Mouse (Mus musculus) hindbrain, embryonic 12.5 days (tissue): ENCODE data around the gene Pif1. TPM values are rescaled to one million over a fixed set of nuclear protein-coding genes. Genes with fewer than 3 reads are reported as not detected.
A peak's percentile ranks its signal among the peaks of the same experiment; 100 is the strongest.

Experiments used
- ATAC-seq: fragments of 200-750 bp; cut with Nextera tagmentation; 2 replicates; pipeline ENCODE4 v1.8.0; 2017; ENCODE audit warnings: moderate TSS enrichment; ENCODE audit not compliant: low FRiP score
- H3K27ac ChIP-seq: fragments of 300-500 bp; sonication (generic); 2 replicates; pipeline ENCODE4 v1.5.1; 2016; ENCODE audit warnings: mild to moderate bottlenecking
- H3K27me3 ChIP-seq: fragments of 300-500 bp; sonication (generic); 2 replicates; pipeline ENCODE4 v1.6.1; 2016; ENCODE audit warnings: mild to moderate bottlenecking
- H3K36me3 ChIP-seq: fragments of 300-500 bp; sonication (generic); 2 replicates; pipeline ENCODE4 v1.6.1; 2016; ENCODE audit warnings: mild to moderate bottlenecking
- H3K4me1 ChIP-seq: fragments of 300-500 bp; sonication (generic); 2 replicates; pipeline ENCODE4 v1.6.1; 2016
- H3K4me2 ChIP-seq: fragments of 300-500 bp; sonication (generic); replicated peaks from 2 replicates; pipeline ENCODE4 v1.6.1; 2016; ENCODE audit warnings: mild to moderate bottlenecking
- H3K4me3 ChIP-seq: fragments of 300-500 bp; sonication (generic); 2 replicates; pipeline ENCODE4 v1.5.1; 2016; ENCODE audit warnings: mild to moderate bottlenecking
- H3K9ac ChIP-seq: fragments of 300-500 bp; sonication (generic); 2 replicates; pipeline ENCODE4 v1.6.1; 2016; ENCODE audit warnings: mild to moderate bottlenecking, moderate library complexity
- H3K9me3 ChIP-seq: fragments of 300-500 bp; sonication (generic); replicated peaks from 2 replicates; pipeline ENCODE4 v1.6.1; 2016; ENCODE audit warnings: mild to moderate bottlenecking
- WGBS: fragments of 180-500 bp; shearing (Covaris S2); methylation state at CpG from one replicate; pipeline ENCODE4 v1.1.7; 2016; 5-methylcytosine and 5-hydroxymethylcytosine counted together
- polyA plus RNA-seq: library from polyadenylated mRNA; unstranded; fragments of >200 nt; fragmentation: Nextera tagmentation; extraction: Ambion mirVana; gene quantifications from 2 replicates; pipeline ENCODE4 v1.2.1, GENCODE M21; 2016

Pif1 gene
- polyA plus RNA-seq, 1 experiment from 2014 or later = 16.5 TPM

GRCm38 (mm10) chr9:65549643-65550042 lies 37.3 kb upstream of the Pif1 start:
- no peaks in the 10 kb centered on the region for H3K27me3 ChIP-seq
- no peaks in the 10 kb centered on the region for H3K9me3 ChIP-seq
- 89% methylated on average over 5 of the region's 5 CpGs for WGBS
- peaks cover 41% of the 10 kb centered on the region for H3K4me1 ChIP-seq
- H3K4me2 ChIP-seq = no peak overlapping the region
- no peak overlapping the region for H3K9ac ChIP-seq
- no peaks in the 10 kb centered on the region for H3K36me3 ChIP-seq
- no peak overlapping the region for H3K27ac ChIP-seq
- no peak overlapping the region for H3K4me3 ChIP-seq
- ATAC-seq = no peak

- Histone ChIP-seq H3K4me1 (peaks cover 47% of the 10 kb centered on the region), H3K9ac (no peak overlapping the region), H3K4me3 (no peak overlapping the region), H3K36me3 (no peaks in the 10 kb centered on the region), H3K27ac (peak overlapping the region; percentile 66), H3K9me3 (no peaks in the 10 kb centered on the region), H3K27me3 (no peaks in the 10 kb centered on the region), H3K4me2 (no peak overlapping the region)
- WGBS = 15% methylated on average over 7 of the region's 7 CpGs
- ATAC-seq = no peak
Measured at GRCm38 (mm10) chr9:65550079-65550831, 36.7 kb upstream of the Pif1 start.

GRCm38 (mm10) chr9:65551035-65551434 lies 35.9 kb upstream of the Pif1 start:
- Histone ChIP-seq H3K27ac (peak overlapping the region; percentile 66), H3K4me2 (no peak overlapping the region), H3K36me3 (peaks cover 5% of the 10 kb centered on the region; the same call in 1 of the 2 replicates), H3K27me3 (no peaks in the 10 kb centered on the region), H3K4me3 (no peak overlapping the region), H3K9ac (no peak overlapping the region), H3K9me3 (no peaks in the 10 kb centered on the region), H3K4me1 (peaks cover 49% of the 10 kb centered on the region)
- WGBS = 41% methylated on average over 5 of the region's 5 CpGs
- no peak for ATAC-seq

- Histone ChIP-seq H3K9me3 (no peaks in the 10 kb centered on the region), H3K27ac (no peak overlapping the region), H3K4me3 (no peak overlapping the region), H3K36me3 (peaks cover 13% of the 10 kb centered on the region; the same call in 1 of the 2 replicates), H3K4me2 (no peak overlapping the region), H3K4me1 (peaks cover 48% of the 10 kb centered on the region), H3K27me3 (no peaks in the 10 kb centered on the region), H3K9ac (no peak overlapping the region)
- WGBS = 93% methylated on average over 5 of the region's 5 CpGs
- no peak for ATAC-seq
Measured at GRCm38 (mm10) chr9:65552141-65552540, 34.8 kb upstream of the Pif1 start.

- no peak overlapping the region for H3K4me2 ChIP-seq
- H3K36me3 ChIP-seq = peaks cover 13% of the 10 kb centered on the region; the same call in 1 of the 2 replicates
- H3K4me1 ChIP-seq = peaks cover 47% of the 10 kb centered on the region
- ATAC-seq = no peak
- H3K27me3 ChIP-seq = no peaks in the 10 kb centered on the region
- no peak overlapping the region for H3K27ac ChIP-seq
- H3K9ac ChIP-seq = no peak overlapping the region
- H3K4me3 ChIP-seq = no peak overlapping the region
- H3K9me3 ChIP-seq = no peaks in the 10 kb centered on the region
- 89% methylated on average over 2 of the region's 2 CpGs for WGBS
Measured at GRCm38 (mm10) chr9:65552711-65553110, 34.2 kb upstream of the Pif1 start.

- Histone ChIP-seq H3K4me3 (no peak overlapping the region), H3K27me3 (no peaks in the 10 kb centered on the region), H3K4me2 (no peak overlapping the region), H3K9me3 (no peaks in the 10 kb centered on the region), H3K27ac (peak overlapping the region; percentile 48), H3K9ac (no peak overlapping the region), H3K36me3 (peaks cover 16% of the 10 kb centered on the region; the same call in 1 of the 2 replicates), H3K4me1 (peaks cover 29% of the 10 kb centered on the region)
- ATAC-seq = peak; percentile 29; the same call in 1 of the 2 replicates
- WGBS = 8% methylated on average over 5 of the region's 5 CpGs
Measured at GRCm38 (mm10) chr9:65555001-65555405, 32.0 kb upstream of the Pif1 start.

- 88% methylated on average over 4 of the region's 4 CpGs for WGBS
- H3K4me3 ChIP-seq = no peak overlapping the region
- H3K27ac ChIP-seq = no peak overlapping the region
- H3K9me3 ChIP-seq = no peaks in the 10 kb centered on the region
- no peak overlapping the region for H3K4me2 ChIP-seq
- H3K36me3 ChIP-seq = peaks cover 18% of the 10 kb centered on the region; the same call in 1 of the 2 replicates
- H3K4me1 ChIP-seq = peaks cover 25% of the 10 kb centered on the region
- ATAC-seq = no peak
- no peak overlapping the region for H3K9ac ChIP-seq
- H3K27me3 ChIP-seq = no peaks in the 10 kb centered on the region
Measured at GRCm38 (mm10) chr9:65555621-65556020, 31.3 kb upstream of the Pif1 start.

GRCm38 (mm10) chr9:65556349-65556748 lies 30.6 kb upstream of the Pif1 start:
- Histone ChIP-seq H3K4me2 (no peak overlapping the region), H3K4me3 (no peak overlapping the region), H3K27me3 (no peaks in the 10 kb centered on the region), H3K27ac (no peak overlapping the region), H3K4me1 (peaks cover 21% of the 10 kb centered on the region), H3K36me3 (peaks cover 18% of the 10 kb centered on the region; the same call in 1 of the 2 replicates), H3K9me3 (no peaks in the 10 kb centered on the region), H3K9ac (no peak overlapping the region)
- 92% methylated on average over 8 of the region's 8 CpGs for WGBS
- no peak for ATAC-seq

GRCm38 (mm10) chr9:65556979-65557378 lies 30.0 kb upstream of the Pif1 start:
- ATAC-seq = no peak
- Histone ChIP-seq H3K4me1 (peaks cover 26% of the 10 kb centered on the region), H3K9ac (no peak overlapping the region), H3K27me3 (no peaks in the 10 kb centered on the region), H3K36me3 (peaks cover 18% of the 10 kb centered on the region; the same call in 1 of the 2 replicates), H3K4me2 (no peak overlapping the region), H3K9me3 (no peaks in the 10 kb centered on the region), H3K4me3 (no peak overlapping the region), H3K27ac (no peak overlapping the region)
- 97% methylated on average over 5 of the region's 5 CpGs for WGBS

GRCm38 (mm10) chr9:65558806-65559205 lies 28.2 kb upstream of the Pif1 start:
- no peak overlapping the region for H3K4me3 ChIP-seq
- no peak overlapping the region for H3K9ac ChIP-seq
- no peaks in the 10 kb centered on the region for H3K27me3 ChIP-seq
- H3K4me2 ChIP-seq = no peak overlapping the region
- H3K27ac ChIP-seq = no peak overlapping the region
- peaks cover 27% of the 10 kb centered on the region for H3K36me3 ChIP-seq
- no peaks in the 10 kb centered on the region for H3K9me3 ChIP-seq
- 90% methylated on average over 6 of the region's 6 CpGs for WGBS
- H3K4me1 ChIP-seq = peaks cover 32% of the 10 kb centered on the region
- no peak for ATAC-seq

- H3K4me1 ChIP-seq = peaks cover 17% of the 10 kb centered on the region
- no peak overlapping the region for H3K4me3 ChIP-seq
- no peaks in the 10 kb centered on the region for H3K27me3 ChIP-seq
- 89% methylated on average over 4 of the region's 4 CpGs for WGBS
- H3K9me3 ChIP-seq = no peaks in the 10 kb centered on the region
- H3K36me3 ChIP-seq = peaks cover 23% of the 10 kb centered on the region
- H3K27ac ChIP-seq = no peak overlapping the region
- no peak for ATAC-seq
- no peak overlapping the region for H3K4me2 ChIP-seq
- no peak overlapping the region for H3K9ac ChIP-seq
Measured at GRCm38 (mm10) chr9:65561016-65561415, 25.9 kb upstream of the Pif1 start.

GRCm38 (mm10) chr9:65562081-65562506 lies 24.9 kb upstream of the Pif1 start:
- Histone ChIP-seq H3K9me3 (no peaks in the 10 kb centered on the region), H3K27ac (peak overlapping the region; percentile 41; the same call in 1 of the 2 replicates), H3K9ac (no peak overlapping the region), H3K36me3 (peaks cover 17% of the 10 kb centered on the region; the same call in 1 of the 2 replicates), H3K27me3 (no peaks in the 10 kb centered on the region), H3K4me2 (no peak overlapping the region), H3K4me1 (peaks cover 17% of the 10 kb centered on the region), H3K4me3 (no peak overlapping the region)
- ATAC-seq = no peak
- 17% methylated on average over 4 of the region's 4 CpGs for WGBS

- H3K4me3 ChIP-seq = no peak overlapping the region
- H3K36me3 ChIP-seq = peaks cover 17% of the 10 kb centered on the region; the same call in 1 of the 2 replicates
- H3K27me3 ChIP-seq = no peaks in the 10 kb centered on the region
- H3K27ac ChIP-seq = no peak overlapping the region
- no peak overlapping the region for H3K4me2 ChIP-seq
- no peaks in the 10 kb centered on the region for H3K9me3 ChIP-seq
- H3K4me1 ChIP-seq = peaks cover 17% of the 10 kb centered on the region
- 94% methylated on average over 5 of the region's 5 CpGs for WGBS
- no peak for ATAC-seq
- no peak overlapping the region for H3K9ac ChIP-seq
Measured at GRCm38 (mm10) chr9:65563073-65563472, 23.9 kb upstream of the Pif1 start.
